14 mouse cellular contexts compared by ENCODE assay signal in genomic region chr17:70622493-70622892, GRCm38 (mm10).
DNase-seq lines count a peak whose midpoint lies in the region; ATAC-seq and TF ChIP-seq lines count a peak whose summit lies in the region.
"Had no signal": no experiment of that assay in that cellular context is flagged by ENCODE, and none has a peak within 500 bp of the region (broad histone marks: within the 10 kb centered on the region; RNA-seq: fewer than 3 reads in every experiment).

No protein-coding gene starts in this region.

- DNase-seq in heart, adult 2 months = no peak
- DNase-seq in cerebellum, postnatal 14 days = peak; percentile 58 to 71
- DNase-seq in layer of hippocampus, adult 9-11 months = peak; percentile 87
- DNase-seq in right cerebral cortex, postnatal 10 days (ENCODE audit: low spot score in 2 of 2) = peak; percentile 66 to 75
- DNase-seq: adrenal gland, postnatal 25 days; embryo, embryonic 11 days; kidney, postnatal 25 days; liver had no signal

- H3K4me2 ChIP-seq in heart, embryonic 14.5 days (ENCODE audit: low read length) = peak overlapping the region; percentile 7
- no peak overlapping the region for H3K4me2 ChIP-seq in liver, embryonic 12.5 days
- H3K4me2 ChIP-seq: hindbrain, embryonic 15.5 days had no signal

- TF ChIP-seq POLR2A in heart, adult 2 months (IDR thresholded peaks at IDR 0.05; ENCODE audit: insufficient read depth, low read depth, low read length) = no peak

- H3K36me3 ChIP-seq in heart, embryonic 14.5 days (ENCODE audit: control insufficient read depth, insufficient read depth, low read length) = no peaks in the 10 kb centered on the region
- no peaks in the 10 kb centered on the region for H3K36me3 ChIP-seq in heart, adult 2 months (ENCODE audit: control insufficient read depth, insufficient read depth, low read length)
- H3K36me3 ChIP-seq in liver, embryonic 12.5 days = no peaks in the 10 kb centered on the region
- H3K36me3 ChIP-seq: hindbrain, embryonic 15.5 days had no signal

- H3K27me3 ChIP-seq in heart, embryonic 14.5 days (ENCODE audit: control insufficient read depth, insufficient read depth, low read length) = no peaks in the 10 kb centered on the region
- H3K27me3 ChIP-seq in heart, adult 2 months (ENCODE audit: control insufficient read depth, insufficient read depth, low read length) = no peaks in the 10 kb centered on the region
- no peaks in the 10 kb centered on the region for H3K27me3 ChIP-seq in liver, embryonic 12.5 days (replicated peaks)
- H3K27me3 ChIP-seq: hindbrain, embryonic 15.5 days had no signal

- no peak for TF ChIP-seq EP300 in heart, adult 2 months (IDR thresholded peaks at IDR 0.05; ENCODE audit: insufficient read depth, low read depth, low read length)

- H3K79me2 ChIP-seq in heart, adult 2 months (replicated peaks; ENCODE audit: control insufficient read depth, insufficient read depth, low read length) = no peaks in the 10 kb centered on the region

- no peak overlapping the region for H3K27ac ChIP-seq in heart, embryonic 14.5 days (replicated peaks in 1 of 2; ENCODE audit: control insufficient read depth in 1 of 2, insufficient read depth in 1 of 2, low read depth in 2 of 2, low read length in 2 of 2)
- H3K27ac ChIP-seq in heart, adult 2 months = no peak overlapping the region
- H3K27ac ChIP-seq in liver, embryonic 12.5 days = no peak overlapping the region
- H3K27ac ChIP-seq: hindbrain, embryonic 15.5 days; macrophage had no signal

- no peak overlapping the region for H3K4me3 ChIP-seq in heart, embryonic 14.5 days (ENCODE audit: control insufficient read depth in 1 of 2, insufficient read depth in 1 of 2, low read depth in 1 of 2, low read length in 2 of 2)
- no peak overlapping the region for H3K4me3 ChIP-seq in heart, adult 2 months
- H3K4me3 ChIP-seq in liver, embryonic 12.5 days = no peak overlapping the region
- H3K4me3 ChIP-seq: hindbrain, embryonic 15.5 days had no signal

- H3K9ac ChIP-seq in heart, embryonic 14.5 days (ENCODE audit: low read length) = no peak overlapping the region
- H3K9ac ChIP-seq in heart, adult 2 months (ENCODE audit: low read depth, low read length) = no peak overlapping the region
- H3K9ac ChIP-seq in liver, embryonic 12.5 days = no peak overlapping the region
- H3K9ac ChIP-seq: hindbrain, embryonic 15.5 days had no signal

- TF ChIP-seq CTCF in heart, adult 2 months (IDR thresholded peaks at IDR 0.05) = no peak

- intact Hi-C loops in heart, adult 2 months (cut with DNase I) = no loop called here

- H3K4me1 ChIP-seq in heart, embryonic 14.5 days (ENCODE audit: control insufficient read depth in 2 of 2, insufficient read depth in 2 of 2, low read length in 2 of 2) = peaks cover 2 to 3% of the 10 kb centered on the region in 2 experiments; a peak in 3 of 4 replicates
- H3K4me1 ChIP-seq in heart, adult 2 months (ENCODE audit: control insufficient read depth, insufficient read depth, low read length) = no peaks in the 10 kb centered on the region
- no peaks in the 10 kb centered on the region for H3K4me1 ChIP-seq in liver, embryonic 12.5 days
- H3K4me1 ChIP-seq: hindbrain, embryonic 15.5 days had no signal

- ATAC-seq in heart, embryonic 14.5 days (ENCODE audit: insufficient number of reproducible peaks, insufficient read depth, low FRiP score, low read depth) = no peak
- ATAC-seq in activated CD4-positive, CD25-positive, alpha-beta regulatory T cell, adult 4 months = no peak
- no peak for ATAC-seq in erythroid progenitor cell, adult 5-6 weeks (replicated peaks; ENCODE audit: low FRiP score, poor library complexity, severe bottlenecking)
- no peak for ATAC-seq in liver, embryonic 12.5 days

- 45% methylated on average over 8 of the region's 8 CpGs for WGBS in heart, embryonic 14.5 days
- WGBS in heart, adult 2 months = 58% methylated on average over 8 of the region's 8 CpGs
- WGBS in liver, embryonic 12.5 days (ENCODE audit: insufficient replicate concordance) = 67% methylated on average over 8 of the region's 8 CpGs

- peaks cover 6% of the 10 kb centered on the region for H3K9me3 ChIP-seq in heart, embryonic 14.5 days (ENCODE audit: control insufficient read depth, low read length)
- H3K9me3 ChIP-seq in liver, embryonic 12.5 days (replicated peaks) = peaks cover 8% of the 10 kb centered on the region; the same call in 1 of the 2 replicates
- H3K9me3 ChIP-seq: hindbrain, embryonic 15.5 days had no signal

Comparison
In these comparisons a context has a peak if more than half of its experiments do, and no peak if none do; other contexts are left out.
1. DNase-seq: peak in cerebellum, postnatal 14 days (2 of 2), layer of hippocampus, adult 9-11 months (single experiment) and right cerebral cortex, postnatal 10 days (2 of 2); none in heart, adult 2 months (0 of 2).